In genomic region chr5:83958800-83959199, GRCm38 (mm10) we compare ENCODE assay signal across 15 mouse cellular contexts.
DNase-seq lines count a peak whose midpoint lies in the region; ATAC-seq lines count a peak whose summit lies in the region.
"Had no signal": no experiment of that assay in that cellular context is flagged by ENCODE, and none has a peak within 500 bp of the region (broad histone marks: within the 10 kb centered on the region; RNA-seq: fewer than 3 reads in every experiment).

No protein-coding gene starts in this region.

- ATAC-seq in forebrain, embryonic 14.5 days: peak; percentile 78
- no peak for ATAC-seq in forebrain, embryonic 11.5 days (replicated peaks; ENCODE audit: low FRiP score)
- peak; percentile 66 for ATAC-seq in forebrain, embryonic 16.5 days
- no peak for ATAC-seq in forebrain, embryonic 12.5 days (ENCODE audit: low FRiP score)
- ATAC-seq in hindbrain, embryonic 14.5 days (ENCODE audit: low FRiP score): no peak

- 65% methylated on average over 2 of the region's 2 CpGs for WGBS in forebrain, embryonic 14.5 days
- WGBS in forebrain, embryonic 11.5 days: 79% methylated on average over 2 of the region's 2 CpGs
- WGBS in forebrain, embryonic 16.5 days: 65% methylated on average over 2 of the region's 2 CpGs
- 88% methylated on average over 2 of the region's 2 CpGs for WGBS in forebrain, embryonic 12.5 days
- WGBS in hindbrain, embryonic 14.5 days: 86% methylated on average over 2 of the region's 2 CpGs

- no peak overlapping the region for H3K9ac ChIP-seq in forebrain, embryonic 14.5 days (ENCODE audit: low read length)
- H3K9ac ChIP-seq in forebrain, embryonic 11.5 days (ENCODE audit: low read length): no peak overlapping the region
- no peak overlapping the region for H3K9ac ChIP-seq in forebrain, embryonic 16.5 days (replicated peaks; ENCODE audit: low read depth, low read length)
- H3K9ac ChIP-seq in forebrain, embryonic 12.5 days: no peak overlapping the region
- no peak overlapping the region for H3K9ac ChIP-seq in hindbrain, embryonic 14.5 days
- H3K9ac ChIP-seq: embryonic facial prominence, embryonic 12.5 days had no signal

- no peak overlapping the region for H3K4me3 ChIP-seq in forebrain, embryonic 14.5 days (ENCODE audit: low read depth, low read length)
- H3K4me3 ChIP-seq in forebrain, embryonic 11.5 days (ENCODE audit: low read depth, low read length): no peak overlapping the region
- no peak overlapping the region for H3K4me3 ChIP-seq in forebrain, embryonic 16.5 days (replicated peaks; ENCODE audit: low read length)
- no peak overlapping the region for H3K4me3 ChIP-seq in forebrain, embryonic 12.5 days (replicated peaks)
- H3K4me3 ChIP-seq in hindbrain, embryonic 14.5 days (replicated peaks; ENCODE audit: low read length): no peak overlapping the region
- H3K4me3 ChIP-seq: embryonic facial prominence, embryonic 10.5 days; embryonic facial prominence, embryonic 12.5 days had no signal

- H3K9me3 ChIP-seq in forebrain, embryonic 14.5 days (replicated peaks; ENCODE audit: control insufficient read depth, low read length): no peaks in the 10 kb centered on the region
- H3K9me3 ChIP-seq in forebrain, embryonic 11.5 days (ENCODE audit: control insufficient read depth, low read length): no peaks in the 10 kb centered on the region
- H3K9me3 ChIP-seq in forebrain, embryonic 16.5 days (ENCODE audit: control insufficient read depth, low read length): no peaks in the 10 kb centered on the region
- no peaks in the 10 kb centered on the region for H3K9me3 ChIP-seq in forebrain, embryonic 12.5 days
- no peaks in the 10 kb centered on the region for H3K9me3 ChIP-seq in hindbrain, embryonic 14.5 days (ENCODE audit: control insufficient read depth, low read length)
- H3K9me3 ChIP-seq: embryonic facial prominence, embryonic 10.5 days; embryonic facial prominence, embryonic 12.5 days had no signal

- no peaks in the 10 kb centered on the region for H3K36me3 ChIP-seq in forebrain, embryonic 14.5 days (ENCODE audit: control insufficient read depth, insufficient read depth, low read length)
- H3K36me3 ChIP-seq in forebrain, embryonic 11.5 days (ENCODE audit: control insufficient read depth, insufficient read depth, low read length): no peaks in the 10 kb centered on the region
- H3K36me3 ChIP-seq in forebrain, embryonic 16.5 days (ENCODE audit: control insufficient read depth, insufficient read depth): no peaks in the 10 kb centered on the region
- no peaks in the 10 kb centered on the region for H3K36me3 ChIP-seq in forebrain, embryonic 12.5 days (replicated peaks)
- H3K36me3 ChIP-seq in hindbrain, embryonic 14.5 days (replicated peaks; ENCODE audit: control insufficient read depth, insufficient read depth): no peaks in the 10 kb centered on the region
- H3K36me3 ChIP-seq: embryonic facial prominence, embryonic 10.5 days; embryonic facial prominence, embryonic 12.5 days had no signal

- peak; percentile 49 for DNase-seq in forebrain, embryonic 14.5 days (ENCODE audit: low spot score)
- DNase-seq in forebrain, embryonic 11.5 days (ENCODE audit: low spot score): no peak
- DNase-seq in hindbrain, embryonic 14.5 days (ENCODE audit: low spot score): no peak
- DNase-seq: adrenal gland, adult 2 months; adrenal gland, postnatal 10 days; adrenal gland, postnatal 25 days; cerebellum, adult 11-12 months; cerebellum, adult 2 months; cerebellum, adult 9-10 months; cerebellum, postnatal 10 days; cerebellum, postnatal 25 days had no signal

- no peak overlapping the region for H3K4me2 ChIP-seq in forebrain, embryonic 14.5 days (ENCODE audit: low read length)
- no peak overlapping the region for H3K4me2 ChIP-seq in forebrain, embryonic 11.5 days (ENCODE audit: low read depth, low read length, severe bottlenecking)
- H3K4me2 ChIP-seq in forebrain, embryonic 16.5 days (ENCODE audit: low read length): no peak overlapping the region
- H3K4me2 ChIP-seq in forebrain, embryonic 12.5 days: no peak overlapping the region
- H3K4me2 ChIP-seq in hindbrain, embryonic 14.5 days (replicated peaks): no peak overlapping the region
- H3K4me2 ChIP-seq: embryonic facial prominence, embryonic 12.5 days had no signal

- H3K27me3 ChIP-seq in forebrain, embryonic 14.5 days (replicated peaks; ENCODE audit: control insufficient read depth, insufficient read depth, low read length): no peaks in the 10 kb centered on the region
- H3K27me3 ChIP-seq in forebrain, embryonic 11.5 days (ENCODE audit: control insufficient read depth, insufficient read depth, low read length): no peaks in the 10 kb centered on the region
- no peaks in the 10 kb centered on the region for H3K27me3 ChIP-seq in forebrain, embryonic 16.5 days (replicated peaks; ENCODE audit: control insufficient read depth, insufficient read depth, low read length)
- no peaks in the 10 kb centered on the region for H3K27me3 ChIP-seq in forebrain, embryonic 12.5 days
- no peaks in the 10 kb centered on the region for H3K27me3 ChIP-seq in hindbrain, embryonic 14.5 days (ENCODE audit: control insufficient read depth, insufficient read depth, low read length)
- H3K27me3 ChIP-seq: embryonic facial prominence, embryonic 12.5 days had no signal

- peak overlapping the region; percentile 48 for H3K27ac ChIP-seq in forebrain, embryonic 14.5 days (ENCODE audit: low read depth, low read length)
- H3K27ac ChIP-seq in forebrain, embryonic 11.5 days (ENCODE audit: low read depth, low read length): no peak overlapping the region
- H3K27ac ChIP-seq in forebrain, embryonic 16.5 days (ENCODE audit: low read length): peak overlapping the region; percentile 47
- no peak overlapping the region for H3K27ac ChIP-seq in forebrain, embryonic 12.5 days
- no peak overlapping the region for H3K27ac ChIP-seq in hindbrain, embryonic 14.5 days
- H3K27ac ChIP-seq: embryonic facial prominence, embryonic 10.5 days; embryonic facial prominence, embryonic 12.5 days had no signal

- H3K4me1 ChIP-seq in forebrain, embryonic 14.5 days (ENCODE audit: control insufficient read depth, insufficient read depth, low read length): no peaks in the 10 kb centered on the region
- H3K4me1 ChIP-seq in forebrain, embryonic 11.5 days (replicated peaks; ENCODE audit: control insufficient read depth, insufficient read depth, low read length): no peaks in the 10 kb centered on the region
- no peaks in the 10 kb centered on the region for H3K4me1 ChIP-seq in forebrain, embryonic 16.5 days (replicated peaks; ENCODE audit: control insufficient read depth, insufficient read depth, low read length)
- no peaks in the 10 kb centered on the region for H3K4me1 ChIP-seq in forebrain, embryonic 12.5 days
- H3K4me1 ChIP-seq in hindbrain, embryonic 14.5 days (replicated peaks; ENCODE audit: control insufficient read depth, insufficient read depth, low read length): no peaks in the 10 kb centered on the region
- H3K4me1 ChIP-seq: embryonic facial prominence, embryonic 10.5 days; embryonic facial prominence, embryonic 12.5 days had no signal

Comparison
In these comparisons a context has a peak if more than half of its experiments do, and no peak if none do; other contexts are left out.
1. ATAC-seq: peak in forebrain, embryonic 14.5 days (single experiment) and forebrain, embryonic 16.5 days (single experiment); none in forebrain, embryonic 11.5 days (single experiment), forebrain, embryonic 12.5 days (single experiment) and hindbrain, embryonic 14.5 days (single experiment).
2. H3K27ac ChIP-seq: peak in forebrain, embryonic 14.5 days (single experiment) and forebrain, embryonic 16.5 days (single experiment); none in forebrain, embryonic 11.5 days (single experiment), forebrain, embryonic 12.5 days (single experiment) and hindbrain, embryonic 14.5 days (single experiment).